Mouse (Mus musculus) cerebellum, adult 11 months (tissue): Measurements from ENCODE around the gene Capn15.

Experiments used
- DNase-seq: peaks from one replicate; pipeline ENCODE4 v3.0.0; 2022

The Capn15 gene

DNA sequence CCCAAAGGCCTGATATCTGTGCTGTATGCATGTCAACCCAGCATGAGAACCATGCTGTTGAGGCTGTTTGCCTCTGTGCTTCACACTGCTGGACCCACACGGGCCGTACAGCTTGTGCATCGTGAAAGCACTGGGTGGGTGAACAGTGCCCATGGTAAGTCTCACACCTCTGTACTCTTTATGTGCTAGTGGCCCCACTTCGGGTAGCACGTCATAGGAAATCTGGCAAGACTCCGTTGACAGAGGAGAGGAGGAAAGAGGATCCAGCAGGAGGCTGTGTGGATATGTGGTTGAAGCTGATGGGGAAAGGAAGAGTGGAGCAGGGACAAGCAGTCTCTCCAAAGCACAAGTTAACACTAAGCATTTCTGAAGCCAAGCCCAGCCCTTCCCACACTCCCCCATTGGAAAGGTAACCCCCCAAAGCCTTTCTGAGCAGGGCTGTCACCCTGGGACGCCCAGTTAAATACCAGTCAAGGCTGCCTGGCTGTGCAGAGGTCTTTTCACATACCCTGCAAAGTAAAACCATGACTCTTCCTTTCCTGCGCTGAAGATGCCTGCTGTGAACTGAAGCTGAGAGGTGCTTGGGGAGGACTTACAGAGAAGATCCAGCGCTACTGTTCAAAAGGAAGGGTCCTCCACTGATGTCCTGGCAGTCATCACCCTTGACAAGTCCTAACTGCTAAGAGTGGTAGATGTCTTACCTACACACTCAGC is 67.4 kb downstream of the Capn15 start:
- no peak for DNase-seq

DNA sequence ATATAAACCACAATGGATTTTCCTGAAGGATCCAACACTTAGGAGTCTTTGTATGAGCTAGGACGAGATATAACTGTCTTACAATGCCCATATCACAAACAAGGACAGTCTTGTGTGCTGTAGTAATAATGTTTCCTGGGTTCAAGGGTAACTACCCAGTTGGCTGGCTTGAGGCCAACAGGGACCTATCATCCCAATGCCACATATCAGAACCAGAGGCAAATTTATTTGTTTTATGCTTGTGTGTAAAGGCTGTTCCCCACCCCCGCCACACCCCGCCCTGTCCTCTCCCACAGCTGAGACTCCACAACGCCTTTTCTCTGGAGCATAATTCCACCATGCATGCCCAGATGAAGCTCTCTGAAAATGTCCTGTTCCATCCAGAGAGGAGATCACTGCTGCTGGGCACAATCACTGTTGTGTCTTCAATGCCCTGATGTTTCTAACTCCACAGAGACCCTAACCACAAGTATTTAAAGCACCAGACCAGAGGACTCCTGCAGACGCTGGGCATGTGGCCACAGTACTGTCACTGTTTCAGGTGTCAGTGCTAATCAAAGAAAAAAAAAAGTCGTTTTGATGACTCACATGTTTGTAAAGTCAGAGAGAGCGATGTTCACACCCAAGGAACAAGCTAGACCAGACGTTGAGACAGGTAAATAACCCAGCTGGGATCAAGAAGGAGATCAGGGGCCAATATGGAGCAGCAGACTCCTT is 68.5 kb downstream of the Capn15 start:
- DNase-seq, result no peak

DNA sequence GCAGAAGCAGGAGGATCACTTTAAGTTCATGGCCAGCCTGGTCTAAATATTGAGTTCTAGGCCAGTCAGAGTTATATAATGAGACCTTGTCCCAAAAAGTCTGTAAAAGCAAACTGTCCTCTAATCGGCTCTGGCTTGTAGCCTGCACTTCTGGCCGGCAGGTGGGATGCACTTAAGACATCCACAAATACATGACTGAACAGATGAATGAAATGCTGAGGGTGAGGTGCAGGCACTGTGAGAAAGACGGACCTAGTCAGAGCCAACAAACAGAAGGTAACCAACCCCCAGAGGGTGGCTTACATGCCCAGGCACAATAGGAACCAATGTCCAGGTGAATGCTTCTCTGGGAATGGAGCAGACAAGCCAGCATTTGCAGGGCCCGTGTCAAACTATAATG is 71.3 kb downstream of the Capn15 start:
- DNase-seq, result no peak

DNA sequence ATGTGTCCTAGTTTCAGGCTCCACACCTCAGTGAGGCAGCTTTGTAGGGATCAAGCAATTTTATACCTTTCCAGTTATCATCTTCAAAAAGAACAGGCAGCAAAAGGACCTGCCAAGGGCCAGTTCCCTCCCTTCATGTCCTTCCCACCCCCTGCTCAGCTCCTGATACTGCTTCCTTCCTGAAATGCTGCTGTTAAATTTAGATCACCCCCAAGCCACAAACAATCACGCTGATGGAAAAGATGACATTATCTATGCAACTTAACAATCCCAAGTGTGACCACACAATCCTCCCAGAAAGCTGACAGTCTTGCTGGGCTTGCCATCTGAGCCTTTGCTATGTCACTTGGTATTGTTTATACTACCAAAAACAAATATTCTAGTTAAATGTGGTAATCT is 71.7 kb downstream of the Capn15 start:
- DNase-seq, result no peak

DNA sequence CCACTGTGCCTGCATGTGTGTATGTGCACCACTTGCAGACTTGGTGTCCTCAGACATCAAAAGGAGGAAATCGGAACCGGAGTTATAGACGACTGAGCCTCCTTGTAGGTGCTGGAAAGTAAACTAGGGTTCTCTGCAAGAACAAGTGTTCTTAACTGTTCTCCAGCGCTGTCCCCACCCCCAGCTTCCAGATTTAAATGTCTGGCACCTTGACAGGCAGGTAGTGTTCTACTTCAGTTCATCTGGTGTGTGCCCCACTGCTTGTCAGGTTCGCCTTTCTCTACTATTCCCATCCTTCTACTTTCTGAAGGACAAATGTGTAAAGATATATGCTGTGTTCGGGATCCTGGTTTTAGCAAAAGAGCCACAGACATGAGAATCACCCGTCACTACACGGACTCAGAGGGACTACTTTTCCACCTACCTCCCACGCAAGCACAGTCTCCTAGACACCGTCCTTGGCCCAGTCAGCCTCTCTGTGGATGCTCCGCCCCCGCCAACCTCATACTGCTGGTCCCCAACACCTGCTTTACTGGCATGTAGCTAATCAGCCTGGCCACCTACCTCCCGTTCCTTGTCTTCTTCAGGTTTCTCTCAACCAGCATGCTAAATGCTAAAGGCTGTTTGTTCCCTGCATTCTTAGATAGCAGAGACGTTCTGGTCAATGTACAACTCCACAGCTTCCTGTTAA is 72.3 kb downstream of the Capn15 start:
- peak; percentile 68 for DNase-seq

DNA sequence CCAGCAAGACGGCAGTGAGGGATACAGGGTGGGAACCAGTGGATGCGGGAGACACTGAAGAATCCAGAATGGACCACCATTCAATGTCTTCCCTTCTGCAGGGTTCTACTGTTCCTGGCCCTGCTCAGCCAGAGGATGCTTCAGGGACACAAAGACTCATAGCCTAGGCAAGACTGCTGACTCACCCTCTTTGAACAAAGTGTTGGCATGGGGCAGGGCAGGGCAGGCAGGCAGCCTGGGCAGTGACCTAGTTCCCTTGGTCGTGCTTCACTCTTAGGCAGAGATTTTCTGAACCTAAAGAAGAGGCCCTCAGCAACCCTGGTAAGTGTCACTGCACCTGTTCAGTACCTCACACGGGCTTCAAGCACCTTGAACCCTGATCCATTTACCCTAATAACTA is 73.8 kb downstream of the Capn15 start:
- peak; percentile 67 for DNase-seq
